ENCODE assay signal across 9 mouse cellular contexts in the genomic region with DNA sequence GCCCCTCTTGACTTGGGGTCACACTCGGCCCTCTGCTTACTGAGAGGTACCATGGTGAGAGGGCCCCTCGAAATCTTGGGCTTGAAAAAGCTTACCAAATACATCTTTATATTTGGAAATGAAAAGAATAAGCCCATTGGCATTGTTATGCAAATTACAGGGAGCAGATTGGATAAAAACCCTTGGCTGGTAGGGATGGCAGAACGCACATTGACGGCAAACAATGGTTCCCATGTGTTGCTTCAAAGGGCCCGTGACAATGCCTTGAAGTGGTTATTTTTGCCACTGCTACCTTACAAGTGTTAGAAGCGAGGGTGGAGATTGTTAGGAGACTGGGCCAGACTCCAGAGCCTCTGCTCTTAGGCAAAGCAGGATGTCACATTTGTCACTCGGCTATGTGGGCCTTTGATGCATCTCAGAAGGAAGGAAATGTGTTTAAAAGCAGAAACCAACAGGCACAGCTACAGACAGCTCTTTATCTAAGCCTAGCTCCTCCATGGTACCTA.
DNase-seq lines count a peak whose midpoint lies in the region; ATAC-seq and TF ChIP-seq lines count a peak whose summit lies in the region.
"Had no signal": no experiment of that assay in that cellular context is flagged by ENCODE, and none has a peak within 500 bp of the region (broad histone marks: within the 10 kb centered on the region; RNA-seq: fewer than 3 reads in every experiment).

No protein-coding gene starts in this region.

- 44% methylated on average over 7 of the region's 7 CpGs for WGBS in embryonic facial prominence, embryonic 15.5 days
- 18% methylated on average over 7 of the region's 7 CpGs for WGBS in hindbrain, embryonic 15.5 days
- 3% methylated on average over 7 of the region's 7 CpGs for WGBS in midbrain, embryonic 13.5 days

- no peak overlapping the region for H3K4me3 ChIP-seq in gastrocnemius, adult 2 months
- H3K4me3 ChIP-seq in embryonic facial prominence, embryonic 15.5 days (replicated peaks), result no peak overlapping the region
- no peak overlapping the region for H3K4me3 ChIP-seq in hindbrain, embryonic 15.5 days
- no peak overlapping the region for H3K4me3 ChIP-seq in midbrain, embryonic 13.5 days (replicated peaks)

- TF ChIP-seq CTCF in gastrocnemius, adult 2 months (IDR thresholded peaks at IDR 0.05), result no peak

- intact Hi-C loops in gastrocnemius, adult 2 months (cut with DNase I), result no loop called here

- DNase-seq in gastrocnemius, adult 2 months, result no peak
- no peak for DNase-seq in gastrocnemius, postnatal 4 days (ENCODE audit: low spot score in 2 of 2)
- DNase-seq in natural killer cell, adult 2 months (ENCODE audit: low spot score in 2 of 2), result no peak
- DNase-seq in adrenal gland, postnatal 14 days, result no peak

- H3K27me3 ChIP-seq in embryonic facial prominence, embryonic 15.5 days, result no peaks in the 10 kb centered on the region
- no peaks in the 10 kb centered on the region for H3K27me3 ChIP-seq in hindbrain, embryonic 15.5 days
- no peaks in the 10 kb centered on the region for H3K27me3 ChIP-seq in midbrain, embryonic 13.5 days
- H3K27me3 ChIP-seq: CH12.LX had no signal

- H3K9ac ChIP-seq in embryonic facial prominence, embryonic 15.5 days, result no peak overlapping the region
- no peak overlapping the region for H3K9ac ChIP-seq in hindbrain, embryonic 15.5 days
- no peak overlapping the region for H3K9ac ChIP-seq in midbrain, embryonic 13.5 days (replicated peaks)

- peak overlapping the region; percentile 56 for H3K27ac ChIP-seq in gastrocnemius, adult 2 months
- H3K27ac ChIP-seq in embryonic facial prominence, embryonic 15.5 days (replicated peaks), result peak overlapping the region; percentile 63; the same call in 1 of the 2 replicates
- 0 out of 2 replicates have a peak overlapping the region, but pooled peaks have one; percentile 52 for H3K27ac ChIP-seq in hindbrain, embryonic 15.5 days (replicated peaks)
- H3K27ac ChIP-seq in midbrain, embryonic 13.5 days, result peak overlapping the region; percentile 64

- no peaks in the 10 kb centered on the region for H3K36me3 ChIP-seq in embryonic facial prominence, embryonic 15.5 days
- H3K36me3 ChIP-seq in hindbrain, embryonic 15.5 days, result no peaks in the 10 kb centered on the region
- H3K36me3 ChIP-seq in midbrain, embryonic 13.5 days, result no peaks in the 10 kb centered on the region

- H3K4me2 ChIP-seq in embryonic facial prominence, embryonic 15.5 days (replicated peaks), result no peak overlapping the region
- H3K4me2 ChIP-seq in hindbrain, embryonic 15.5 days, result no peak overlapping the region
- no peak overlapping the region for H3K4me2 ChIP-seq in midbrain, embryonic 13.5 days (replicated peaks)

- 0 out of 2 replicates have a peak, but pooled peaks cover 5% of the 10 kb centered on the region for H3K4me1 ChIP-seq in embryonic facial prominence, embryonic 15.5 days
- no peaks in the 10 kb centered on the region for H3K4me1 ChIP-seq in hindbrain, embryonic 15.5 days (replicated peaks)
- peaks cover 21% of the 10 kb centered on the region for H3K4me1 ChIP-seq in midbrain, embryonic 13.5 days (replicated peaks)

- ATAC-seq in embryonic facial prominence, embryonic 15.5 days (ENCODE audit: insufficient number of reproducible peaks, low FRiP score, low TSS enrichment, low read depth), result no peak
- ATAC-seq in hindbrain, embryonic 15.5 days (ENCODE audit: low FRiP score, low read depth), result no peak
- peak; percentile 70 for ATAC-seq in midbrain, embryonic 13.5 days
- ATAC-seq in erythroblast, adult 5-6 weeks (replicated peaks; ENCODE audit: low FRiP score, poor library complexity, severe bottlenecking), result no peak

- no peaks in the 10 kb centered on the region for H3K9me3 ChIP-seq in embryonic facial prominence, embryonic 15.5 days (replicated peaks)
- no peaks in the 10 kb centered on the region for H3K9me3 ChIP-seq in hindbrain, embryonic 15.5 days
- no peaks in the 10 kb centered on the region for H3K9me3 ChIP-seq in midbrain, embryonic 13.5 days
